Mouse (Mus musculus): ENCODE measurements around the gene Txndc11.

The Txndc11 gene

DNA sequence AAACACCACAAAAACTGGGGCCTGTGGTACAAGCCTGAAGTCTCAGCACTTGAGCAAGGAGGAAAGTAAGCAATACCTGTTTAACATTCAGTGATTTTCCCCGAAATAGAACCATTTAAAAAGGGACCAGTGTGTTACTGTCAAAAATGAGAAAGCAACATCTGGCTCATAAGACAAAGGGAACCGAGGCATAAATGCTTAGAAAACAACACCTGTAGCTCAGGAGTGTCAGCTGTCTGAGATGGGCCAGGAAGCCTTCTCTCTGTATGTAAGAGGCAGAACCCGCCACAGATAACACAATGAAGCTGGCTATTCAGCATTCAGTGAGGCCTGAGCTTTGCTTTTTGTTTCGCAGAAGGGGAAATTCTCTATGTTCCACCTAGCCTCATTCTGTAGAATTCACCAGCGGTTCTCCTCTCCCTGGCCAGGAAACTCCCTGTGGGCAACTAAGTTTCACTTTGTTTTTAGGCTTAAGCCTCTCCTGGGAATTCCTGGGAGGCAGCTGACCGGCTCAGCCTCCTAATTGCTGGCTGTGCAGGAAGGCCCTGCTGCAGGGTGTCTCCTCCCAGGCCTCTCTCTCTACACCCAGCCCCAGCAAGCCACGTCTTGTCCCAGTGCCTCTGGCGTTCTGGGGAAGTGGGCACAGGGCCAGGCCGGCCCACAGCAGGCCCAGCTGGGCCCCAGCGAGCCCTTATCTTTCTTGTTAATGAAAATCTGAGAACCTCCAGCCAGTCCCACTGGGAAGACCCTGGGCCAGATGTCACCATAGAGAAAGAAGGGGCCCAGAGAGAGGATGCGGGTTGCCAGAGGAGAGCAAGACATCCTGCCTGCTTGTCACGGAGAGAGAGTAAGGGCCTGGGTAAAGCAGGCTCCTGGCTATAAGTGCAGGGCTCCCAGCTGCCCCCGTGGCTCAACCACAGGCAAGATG lies 71.4 kb downstream of the Txndc11 start:
- peak in 1 of 2 experiments; percentile 37 for DNase-seq

DNA sequence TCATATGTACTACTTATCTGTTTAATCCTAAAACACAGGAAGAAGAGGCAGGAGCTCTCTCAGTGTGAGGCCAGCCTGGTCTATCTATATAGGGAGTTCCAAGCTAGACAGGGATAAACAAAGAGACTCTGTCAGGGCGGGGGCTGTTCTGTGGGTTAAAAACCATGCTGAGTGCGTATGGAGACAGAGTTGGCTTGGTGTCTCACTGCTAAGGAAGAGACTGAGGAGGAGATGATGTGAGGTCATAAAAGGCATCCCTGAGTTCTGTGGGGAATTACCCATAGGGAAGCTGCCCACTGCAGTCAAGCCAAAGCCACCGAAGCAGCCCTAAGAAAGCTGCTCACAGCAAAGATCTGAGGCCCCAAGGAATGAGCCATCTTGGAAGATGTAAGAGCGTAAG lies 73.8 kb downstream of the Txndc11 start, which contains the start of gene Snn:
Gene Snn, plus strand, starts transcription at position 301 of the 400 bp plus-strand sequence.
- no peak for DNase-seq

DNA sequence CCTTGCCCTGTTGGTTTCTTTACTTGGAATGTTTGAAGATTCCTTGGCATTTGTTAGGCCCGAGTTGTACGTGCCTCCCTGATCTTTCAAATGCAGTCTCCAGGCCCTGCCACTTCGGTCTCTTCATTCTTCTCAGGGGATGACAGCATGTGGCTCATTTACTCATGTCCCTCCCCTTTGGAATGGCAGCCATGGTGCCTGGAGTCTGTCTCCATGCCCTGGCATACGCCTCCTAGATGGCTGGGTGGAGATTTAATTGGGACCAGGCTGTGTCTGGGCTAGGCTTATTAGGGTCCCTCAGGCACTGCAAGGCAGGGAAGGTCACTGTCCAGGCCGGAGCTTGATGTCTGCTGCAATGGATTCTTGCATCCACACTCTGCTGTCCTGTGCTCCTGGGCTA lies 78.5 kb downstream of the Txndc11 start:
- DNase-seq = no peak

DNA sequence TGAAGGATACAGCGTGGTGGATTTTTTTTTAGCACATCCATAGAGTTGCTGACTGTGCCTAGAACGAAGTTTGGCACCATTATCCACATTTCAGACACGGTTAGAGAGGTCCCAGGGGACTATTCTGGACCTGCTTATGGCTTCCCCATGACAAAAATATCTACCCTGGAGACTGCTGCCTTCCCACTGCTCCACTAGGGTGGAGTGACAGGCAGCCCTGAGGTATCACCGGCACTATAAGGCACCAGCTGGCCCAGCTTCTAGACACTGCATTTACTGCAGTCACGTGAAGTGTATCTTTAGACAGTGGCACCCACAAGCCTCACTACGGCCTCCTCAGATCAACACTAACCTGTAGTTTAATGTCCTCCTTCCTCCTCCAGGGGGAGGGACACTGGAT lies 79.6 kb downstream of the Txndc11 start:
- no peak for DNase-seq

DNA sequence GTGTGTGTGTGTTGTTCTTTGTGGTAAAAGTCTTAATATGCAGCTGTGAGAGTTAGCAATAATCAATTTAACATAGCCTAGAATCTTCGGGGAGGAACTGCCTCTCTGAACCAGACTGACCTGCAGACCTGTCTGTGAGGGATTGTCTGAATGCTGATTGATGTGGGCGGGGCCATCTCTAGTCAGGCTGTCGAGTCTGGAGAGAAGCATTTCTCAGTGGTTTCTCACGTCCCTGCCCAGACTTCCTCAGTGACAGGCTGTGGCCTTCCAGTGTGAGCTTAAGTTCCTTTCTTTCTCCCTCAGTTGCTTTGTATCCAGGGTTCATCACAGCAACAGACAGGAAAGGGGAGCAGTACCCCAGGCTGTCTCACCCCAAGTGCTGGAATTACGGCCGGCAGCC lies 80.0 kb downstream of the Txndc11 start:
- DNase-seq = no peak

DNA sequence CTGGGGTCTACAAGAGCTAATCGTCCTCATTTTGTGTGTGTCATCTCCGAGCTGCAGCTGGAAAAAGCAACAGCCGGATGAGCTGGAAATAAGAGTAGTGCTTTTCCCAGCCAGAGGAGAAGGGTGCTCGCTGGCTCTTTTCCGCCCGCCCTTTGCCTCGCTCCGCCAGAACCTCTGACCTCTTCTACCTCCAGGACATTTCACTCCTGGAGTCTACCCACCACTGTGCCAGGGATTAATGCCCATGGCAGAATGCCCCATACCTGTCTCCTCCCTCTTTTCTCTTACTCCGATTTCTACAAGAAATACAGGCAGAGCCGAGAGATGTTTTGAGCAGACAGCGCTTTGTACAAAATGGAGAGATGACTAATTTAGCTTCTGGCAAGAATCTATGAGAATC lies 83.3 kb downstream of the Txndc11 start:
- DNase-seq = no peak

DNA sequence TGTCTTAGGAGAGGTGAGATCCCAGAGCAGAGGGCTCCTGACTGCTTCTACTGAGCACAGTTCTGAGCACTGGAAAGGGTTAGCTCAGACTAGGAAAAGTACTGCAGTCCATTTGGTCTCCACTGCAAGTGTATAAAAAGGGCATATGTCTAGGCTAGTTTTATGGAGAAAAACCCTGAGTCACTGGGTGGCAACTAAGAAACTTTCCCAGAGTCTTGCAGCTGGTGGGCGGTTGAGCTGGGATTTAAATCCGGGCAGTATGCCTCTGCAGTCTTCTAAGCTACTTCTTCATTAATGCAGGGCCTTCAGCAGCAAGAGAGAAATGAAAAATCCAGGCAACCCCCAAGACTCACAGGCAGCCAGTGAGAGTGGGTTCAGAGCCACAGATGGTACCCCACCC lies 84.2 kb downstream of the Txndc11 start:
- no peak for DNase-seq

DNA sequence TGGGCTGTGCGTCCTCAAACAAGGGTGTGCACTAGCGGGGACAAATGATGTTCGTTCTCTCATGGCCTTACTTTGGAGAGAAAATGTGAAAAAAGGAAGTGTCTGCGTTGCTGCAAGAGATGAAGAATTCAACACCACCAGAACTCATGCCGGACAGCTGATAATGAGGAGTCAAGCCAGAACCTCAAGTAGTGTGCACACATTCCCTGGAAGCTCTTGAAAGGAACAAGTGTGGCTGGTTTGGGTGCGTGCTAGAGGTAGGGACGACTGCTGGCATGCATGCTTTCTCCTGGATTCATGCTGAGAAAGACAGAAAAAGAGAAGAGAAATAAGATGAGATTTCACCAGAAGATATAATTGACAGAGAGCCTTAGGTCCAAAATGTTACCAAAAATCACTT lies 87.3 kb downstream of the Txndc11 start:
- no peak for DNase-seq

DNA sequence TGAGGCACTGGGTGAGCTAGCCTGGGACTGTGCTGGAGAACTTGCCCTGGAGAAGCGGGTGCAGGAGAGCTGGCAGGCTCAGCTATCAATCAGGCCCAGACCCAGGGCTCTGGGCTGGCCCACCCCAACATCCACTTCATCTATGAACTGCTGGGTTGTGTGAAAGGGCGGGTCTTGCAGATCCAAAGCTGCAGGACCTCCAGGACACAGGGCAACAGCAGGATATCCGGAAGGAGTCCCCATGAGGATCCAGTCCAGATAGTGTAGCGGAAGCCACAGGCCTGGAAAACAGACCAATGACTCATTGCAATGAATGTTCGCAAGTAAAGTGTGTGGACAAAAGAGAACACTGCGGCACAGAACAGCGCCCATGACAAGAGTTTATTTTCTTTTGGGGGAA lies 88.0 kb downstream of the Txndc11 start:
- DNase-seq = no peak

DNA sequence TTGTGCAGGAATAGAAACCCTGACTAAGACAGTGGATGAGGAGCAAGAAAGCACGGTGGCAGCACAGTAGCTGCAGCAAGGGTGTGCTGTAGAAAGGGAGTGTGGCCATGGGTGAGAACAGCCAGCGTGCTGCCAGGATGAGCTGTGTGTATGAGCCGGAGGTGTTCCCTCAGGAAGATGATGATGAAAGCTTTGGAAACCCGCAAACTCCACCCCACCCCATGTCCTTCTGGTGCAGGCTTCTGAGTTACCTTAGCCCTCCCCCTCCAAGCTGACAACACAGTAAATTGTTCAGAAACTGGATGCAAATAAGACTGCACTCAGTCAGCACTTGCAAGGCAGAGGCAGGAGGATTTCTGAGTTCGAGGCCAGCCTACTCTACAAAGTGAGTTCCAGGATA lies 91.2 kb downstream of the Txndc11 start:
- no peak for DNase-seq

DNA sequence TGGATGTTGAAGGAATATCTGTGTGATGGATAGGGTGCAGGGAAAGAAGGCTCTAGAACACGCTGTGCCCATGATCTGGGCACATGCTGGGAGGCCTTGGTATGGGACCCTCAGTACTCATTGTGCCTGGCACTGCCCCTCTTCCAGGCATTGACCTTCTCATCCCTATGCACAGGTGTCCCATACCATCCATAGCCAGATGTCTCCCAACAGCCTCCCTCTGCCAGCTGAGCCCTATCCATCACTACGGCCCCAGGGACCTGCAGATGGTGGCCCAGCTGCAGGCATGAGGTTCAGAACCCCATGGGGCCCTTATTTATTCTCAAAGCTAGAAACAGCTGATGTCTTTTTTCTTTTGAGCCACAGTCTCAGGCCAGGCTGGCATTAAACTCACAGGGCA lies 93.8 kb downstream of the Txndc11 start:
- no peak for DNase-seq

DNA sequence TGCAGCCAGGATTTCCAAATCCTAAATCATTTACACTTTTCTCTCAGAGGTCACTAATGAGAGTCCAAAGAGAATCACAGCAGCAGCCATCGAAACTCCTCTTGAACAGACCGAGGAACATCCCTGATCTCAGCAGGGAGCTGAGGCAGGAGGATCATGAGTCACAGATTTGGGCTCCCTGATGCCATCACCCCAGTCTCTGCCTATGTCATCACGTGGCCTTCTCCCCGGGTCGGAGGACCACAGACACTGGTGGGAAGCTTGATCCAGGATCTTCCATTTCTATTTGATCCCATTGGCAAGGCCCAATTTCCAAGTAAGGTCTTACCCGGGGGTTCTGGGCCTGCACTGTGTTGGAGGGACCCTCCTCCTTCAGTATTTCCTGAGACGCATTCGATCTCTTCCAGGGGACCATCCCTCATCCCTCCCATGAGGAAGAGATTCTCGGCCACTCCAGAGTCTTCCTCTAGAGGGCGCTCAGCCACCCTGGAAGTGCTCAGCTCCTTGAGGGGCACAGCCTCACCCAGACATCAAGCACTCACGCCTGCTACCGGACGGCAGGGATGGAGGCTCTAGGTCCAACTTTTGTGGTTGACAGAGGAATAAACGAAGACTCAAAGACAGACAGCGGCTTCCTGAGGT lies 98.5 kb downstream of the Txndc11 start:
- DNase-seq = peak; percentile 79

DNA sequence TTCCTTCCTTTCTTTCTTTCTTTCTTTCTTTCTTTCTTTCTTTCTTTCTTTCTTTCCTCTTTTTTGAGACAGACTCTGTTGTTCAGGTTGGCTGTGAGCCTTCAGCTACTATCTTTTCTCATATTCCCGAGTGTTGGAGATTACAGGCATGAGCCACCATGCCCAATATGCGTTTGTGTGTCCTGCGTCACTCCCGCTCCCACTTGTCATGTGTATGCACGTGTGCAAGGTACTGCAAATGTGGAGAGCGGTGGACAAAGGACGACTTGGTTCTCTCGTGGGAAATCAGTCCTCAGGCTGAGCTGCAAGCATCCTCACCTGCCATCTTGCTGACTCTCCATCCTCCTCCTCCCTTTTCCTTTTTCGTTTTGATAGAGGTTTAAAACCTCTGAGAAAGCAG lies 99.2 kb downstream of the Txndc11 start:
- no peak for DNase-seq

DNA sequence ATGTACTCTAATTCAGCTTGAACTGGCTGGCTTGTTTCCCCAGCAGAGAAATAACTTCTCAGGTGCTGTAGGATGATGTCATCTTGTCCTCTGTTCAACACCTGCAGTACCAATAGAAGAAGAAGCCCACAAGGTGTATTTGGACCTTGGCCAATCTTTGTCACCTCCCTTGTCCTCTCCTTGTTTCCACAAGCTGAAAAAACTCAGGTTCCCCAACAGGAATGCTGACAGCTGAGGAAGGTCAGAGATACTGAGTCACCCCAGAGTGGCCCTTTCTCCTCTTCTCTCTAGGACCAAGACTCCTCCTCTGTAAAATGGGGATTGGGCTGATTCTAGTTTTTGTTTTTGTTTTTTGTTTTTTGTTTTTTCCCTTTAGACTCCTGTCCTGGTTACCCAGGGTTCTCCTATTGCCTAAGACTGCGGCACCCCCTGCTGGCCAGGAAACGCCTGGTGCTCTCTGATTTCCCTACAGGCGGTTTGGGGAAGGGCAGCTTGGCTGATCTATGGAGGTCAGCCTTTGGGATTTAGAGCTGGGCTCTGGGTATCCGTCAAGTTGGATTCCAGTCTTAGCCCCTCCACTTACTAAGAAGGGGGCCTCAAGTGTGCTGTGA lies 100.2 kb downstream of the Txndc11 start:
- peak; percentile 79 to 82 for DNase-seq

DNA sequence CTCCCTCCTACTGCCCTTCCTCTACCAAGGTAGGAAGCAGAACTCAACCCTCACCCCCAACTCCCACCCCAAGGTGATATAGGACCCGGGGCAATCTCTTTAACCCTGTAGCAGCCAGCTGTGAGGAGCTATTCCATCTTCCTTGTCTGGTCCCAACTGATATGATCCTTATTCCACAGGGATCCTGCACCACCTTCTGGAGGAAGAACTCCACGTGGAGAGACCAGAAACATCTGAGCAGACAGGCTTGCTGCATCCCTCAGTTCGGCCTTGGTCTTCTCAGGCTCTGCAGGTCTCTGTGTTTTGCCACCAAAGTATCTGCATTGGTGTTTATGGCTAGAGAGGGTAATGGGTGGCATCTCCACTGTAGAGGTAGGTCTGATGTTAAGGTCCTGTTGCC lies 103.1 kb downstream of the Txndc11 start:
- no peak for DNase-seq

DNA sequence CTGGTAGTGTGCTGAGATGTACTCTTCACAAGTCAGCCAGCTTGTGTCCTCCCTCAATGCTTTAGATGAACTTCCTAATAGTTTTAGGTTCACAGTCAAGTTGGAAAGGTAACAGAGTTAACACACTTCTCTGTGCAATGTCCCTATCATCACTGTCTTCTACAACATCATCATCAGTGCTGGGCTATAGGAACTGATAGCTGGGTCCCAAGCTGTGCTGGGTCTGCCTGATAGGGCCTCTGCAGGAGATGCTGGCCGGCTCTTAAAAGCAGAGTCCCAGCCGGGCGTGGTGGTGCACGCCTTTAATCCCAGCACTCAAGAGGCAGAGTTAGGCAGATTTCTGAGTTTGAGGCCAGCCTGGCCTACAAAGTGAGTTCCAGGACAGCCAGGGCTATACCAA lies 103.6 kb downstream of the Txndc11 start:
- no peak for DNase-seq

DNA sequence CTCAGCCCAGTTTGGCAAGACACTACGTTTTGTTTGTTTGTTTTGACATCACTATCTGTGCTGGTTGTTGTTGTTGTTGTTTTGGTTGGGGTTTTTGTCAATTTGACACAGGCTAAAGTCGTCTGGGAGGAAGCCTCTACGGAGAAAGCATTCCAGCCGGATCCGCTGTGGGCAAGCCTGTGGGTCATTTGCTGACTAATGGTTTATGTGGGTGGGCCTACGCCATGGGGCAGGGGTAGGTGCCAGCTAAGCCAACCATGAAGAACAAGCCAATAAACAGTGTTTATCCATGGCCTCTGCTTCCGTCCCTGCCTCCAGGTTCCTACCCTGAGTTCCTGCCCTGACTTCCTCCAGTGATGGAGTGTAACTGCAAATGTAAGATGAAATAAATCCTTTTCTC lies 106.2 kb downstream of the Txndc11 start:
- no peak for DNase-seq
